ENCODE assay signal across 27 mouse cellular contexts in genomic region chrX:153211101-153211500, GRCm38 (mm10). TPM values are rescaled to one million over a fixed set of nuclear protein-coding genes. Genes with fewer than 3 reads are reported as not detected.
DNase-seq lines count a peak whose midpoint lies in the region; TF ChIP-seq lines count a peak whose summit lies in the region.
"Had no signal": no experiment of that assay in that cellular context is flagged by ENCODE, and none has a peak within 500 bp of the region (broad histone marks: within the 10 kb centered on the region; RNA-seq: fewer than 3 reads in every experiment).

No protein-coding gene starts in this region.

- H3K9ac ChIP-seq in ES-E14 (ENCODE audit: insufficient read depth, low read depth, low read length, poor library complexity, severe bottlenecking): no peak overlapping the region
- H3K9ac ChIP-seq: embryonic facial prominence, embryonic 13.5 days; forebrain, embryonic 12.5 days; forebrain, embryonic 15.5 days; heart, embryonic 13.5 days; hindbrain, embryonic 12.5 days; hindbrain, embryonic 15.5 days had no signal

- no peak overlapping the region for H3K4me3 ChIP-seq in ES-E14 (ENCODE audit: insufficient read depth in 1 of 2, low read depth in 1 of 2, low read length in 2 of 2, poor library complexity in 1 of 2, severe bottlenecking in 1 of 2)
- H3K4me3 ChIP-seq: embryonic facial prominence, embryonic 10.5 days; embryonic facial prominence, embryonic 13.5 days; erythroblast, embryonic 14.5 days; forebrain, embryonic 12.5 days; forebrain, embryonic 15.5 days; heart, embryonic 13.5 days; hindbrain, embryonic 12.5 days; hindbrain, embryonic 15.5 days had no signal

- in situ Hi-C loops in ES-E14 (cut with MboI; ENCODE audit: low sequenced_read_pairs in 2 of 2, unreplicated experiment in 2 of 2): no loop called here

- DNase-seq in testis, postnatal 14 days (ENCODE audit: low spot score): peak; percentile 6
- DNase-seq in testis, postnatal 10 days (ENCODE audit: low spot score): no peak
- DNase-seq in ES-E14 (ENCODE audit: low read depth, low spot score) (peak; percentile 38), ZHBTc4 (ENCODE audit: low read depth, low spot score) (peak; percentile 83)
- no peak for DNase-seq in adrenal gland, postnatal 4 days (ENCODE audit: low spot score in 2 of 2)
- no peak for DNase-seq in kidney, adult 8-10 months
- DNase-seq: adrenal gland, adult 2 months; adrenal gland, postnatal 14 days; B cell, adult 2 months; cerebellum, adult 11-12 months; cerebellum, adult 8-10 months; cerebellum, postnatal 10 days; cerebellum, postnatal 36 days; embryo, embryonic 11 days; gastrocnemius, postnatal 25 days; heart, adult 18-20 months; heart, postnatal 14 days; heart, postnatal 4 days had no signal

- no peaks in the 10 kb centered on the region for H3K9me3 ChIP-seq in ES-E14 (ENCODE audit: control insufficient read depth, insufficient read depth, low read depth, low read length)
- H3K9me3 ChIP-seq: embryonic facial prominence, embryonic 10.5 days; embryonic facial prominence, embryonic 13.5 days; forebrain, embryonic 12.5 days; forebrain, embryonic 15.5 days; heart, embryonic 13.5 days; hindbrain, embryonic 12.5 days; hindbrain, embryonic 15.5 days had no signal

- no peaks in the 10 kb centered on the region for H3K4me1 ChIP-seq in ES-E14 (ENCODE audit: control insufficient read depth in 2 of 2, insufficient read depth in 2 of 2, low read length in 2 of 2, poor library complexity in 1 of 2)
- H3K4me1 ChIP-seq: embryonic facial prominence, embryonic 10.5 days; embryonic facial prominence, embryonic 13.5 days; forebrain, embryonic 12.5 days; forebrain, embryonic 15.5 days; heart, embryonic 13.5 days; hindbrain, embryonic 12.5 days; hindbrain, embryonic 15.5 days had no signal

- H3K36me3 ChIP-seq in ES-E14 (ENCODE audit: control insufficient read depth, insufficient read depth, low read length, poor library complexity, severe bottlenecking): no peaks in the 10 kb centered on the region
- H3K36me3 ChIP-seq: embryonic facial prominence, embryonic 10.5 days; embryonic facial prominence, embryonic 13.5 days; forebrain, embryonic 12.5 days; forebrain, embryonic 15.5 days; heart, embryonic 13.5 days; hindbrain, embryonic 12.5 days; hindbrain, embryonic 15.5 days had no signal

- H3K27ac ChIP-seq in ES-E14 (ENCODE audit: insufficient read depth, low read depth, low read length, poor library complexity, severe bottlenecking): no peak overlapping the region
- H3K27ac ChIP-seq: embryonic facial prominence, embryonic 10.5 days; embryonic facial prominence, embryonic 13.5 days; forebrain, embryonic 12.5 days; forebrain, embryonic 15.5 days; heart, embryonic 13.5 days; hindbrain, embryonic 12.5 days; hindbrain, embryonic 15.5 days had no signal

TF ChIP-seq in ES-E14, 5 proteins besides CTCF, POLR2A, EP300 and RAD21:
- no peak for TF ChIP-seq CHD2 (IDR thresholded peaks at IDR 0.05; ENCODE audit: low read depth, low read length)
- no peak for TF ChIP-seq HCFC1 (IDR thresholded peaks at IDR 0.05; ENCODE audit: borderline replicate concordance, insufficient read depth, low read length)
- no peak for TF ChIP-seq MAFK (IDR thresholded peaks at IDR 0.05; ENCODE audit: insufficient read depth, low read depth, low read length)
- no peak for TF ChIP-seq ZC3H11A (IDR thresholded peaks at IDR 0.05; ENCODE audit: borderline replicate concordance, low read depth, low read length)
- TF ChIP-seq ZNF384 (IDR thresholded peaks at IDR 0.05; ENCODE audit: low read depth, low read length): no peak
TF ChIP-seq in ES-E14: peak in this region for 0.

RNA-seq across cellular contexts. Expression of gene Klf8, which starts 26.2 kb away (rescaled TPM):
- 11.0 and 12.0 TPM in 2 replicates for total RNA-seq in ES-E14 (2012; rRNA removed)
- 1 to 10 TPM in 1 of 2 experiments, under 1 TPM in 1; 0.71 to 1.5 TPM for total RNA-seq in adrenal gland, postnatal 4 days (2021)
- total RNA-seq: MEL had no signal

Comparison
In these comparisons a context has a peak if more than half of its experiments do, and no peak if none do; other contexts are left out.
1. DNase-seq: peak in testis, postnatal 14 days (single experiment), ES-E14 (single experiment) and ZHBTc4 (single experiment); none in testis, postnatal 10 days (single experiment), adrenal gland, postnatal 4 days (0 of 2) and kidney, adult 8-10 months (0 of 2).